Mouse (Mus musculus) kidney, adult 2 months (tissue): ENCODE measurements around the gene Pdcd1lg2. TPM values are rescaled to one million over a fixed set of nuclear protein-coding genes. Genes with fewer than 3 reads are reported as not detected.

Experiments
- DNase-seq: peaks from one replicate; pipeline ENCODE4 v3.0.0; 2021
- H3K27ac ChIP-seq: fragments of 200-500 bp; 2 replicates; pipeline ENCODE4 v1.5.1; 2012; ENCODE audit warnings: low read depth, low read length, control low read depth, inconsistent platforms; ENCODE audit not compliant: insufficient read depth
- H3K27me3 ChIP-seq: fragments of 200-500 bp; replicated peaks from 2 replicates; pipeline ENCODE4 v1.6.1; 2012; ENCODE audit warnings: mild to moderate bottlenecking, moderate library complexity, low read length, inconsistent platforms; ENCODE audit not compliant: control insufficient read depth, insufficient read depth
- H3K36me3 ChIP-seq: fragments of 200-500 bp; 2 replicates; pipeline ENCODE4 v1.6.1; 2012; ENCODE audit warnings: mild to moderate bottlenecking, moderate library complexity, low read length, inconsistent platforms; ENCODE audit not compliant: control insufficient read depth, insufficient read depth
- H3K4me1 ChIP-seq: fragments of 200-500 bp; 2 replicates; pipeline ENCODE4 v1.6.1; 2011; ENCODE audit warnings: low read length; ENCODE audit not compliant: control insufficient read depth, insufficient read depth
- H3K4me3 ChIP-seq: fragments of 200-500 bp; 2 replicates; pipeline ENCODE4 v1.5.1; 2011; ENCODE audit warnings: mild to moderate bottlenecking, low read depth, low read length, control low read depth; ENCODE audit not compliant: insufficient read depth
- CTCF ChIP-seq: fragments of 200-500 bp; conservative IDR thresholded peaks from 2 replicates; pipeline ENCODE4 v1.5.1; 2011; ENCODE audit warnings: low read depth, mild to moderate bottlenecking, control low read depth, low read length, moderate library complexity, mixed read lengths; ENCODE audit not compliant: insufficient read depth, insufficient read length
- POLR2A ChIP-seq: fragments of 200-500 bp; IDR thresholded peaks from one replicate; pipeline ENCODE4 v1.6.1; 2011; ENCODE audit warnings: low read depth, low read length, control low read depth
- WGBS: fragments of 180-500 bp; shearing (Covaris S2); methylation state at CpG from one replicate; pipeline ENCODE4 v1.1.7; 2018; 5-methylcytosine and 5-hydroxymethylcytosine counted together
- polyA plus RNA-seq: library from polyadenylated mRNA; depleted of rRNA; stranded (reverse); fragments of >200 nt; gene quantifications from 2 replicates; pipeline ENCODE4 v1.2.3, GENCODE M21; 2012

Gene Pdcd1lg2
- polyA plus RNA-seq, 1 experiment: 0.17 TPM

DNA sequence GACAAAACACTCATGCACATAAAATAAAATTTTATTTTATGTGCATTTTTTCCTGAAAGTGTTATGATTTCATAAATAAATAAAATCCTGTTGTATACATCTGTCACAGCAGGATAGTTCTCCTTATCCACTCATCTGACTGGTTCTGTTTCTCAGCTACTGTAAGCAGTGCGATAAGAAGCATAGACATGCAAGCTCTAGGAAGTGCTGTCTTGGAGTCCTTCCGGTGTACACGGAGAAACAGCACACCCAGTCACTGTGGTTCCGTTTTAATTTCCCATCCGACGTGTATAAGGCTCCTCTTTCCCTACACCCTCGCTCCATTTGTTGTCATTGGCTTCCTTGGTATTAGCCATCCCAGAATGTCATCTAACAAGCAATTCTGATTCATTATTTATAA lies 87.2 kb downstream of the Pdcd1lg2 start:
- peaks cover 11% of the 10 kb centered on the region for H3K4me1 ChIP-seq
- H3K27me3 ChIP-seq: no peaks in the 10 kb centered on the region
- H3K36me3 ChIP-seq: no peaks in the 10 kb centered on the region
- TF ChIP-seq POLR2A (no peak), CTCF (no peak)
- no peak for DNase-seq
- no peak overlapping the region for H3K27ac ChIP-seq
- H3K4me3 ChIP-seq: no peak overlapping the region
- 70% methylated on average over 7 of the region's 7 CpGs for WGBS

DNA sequence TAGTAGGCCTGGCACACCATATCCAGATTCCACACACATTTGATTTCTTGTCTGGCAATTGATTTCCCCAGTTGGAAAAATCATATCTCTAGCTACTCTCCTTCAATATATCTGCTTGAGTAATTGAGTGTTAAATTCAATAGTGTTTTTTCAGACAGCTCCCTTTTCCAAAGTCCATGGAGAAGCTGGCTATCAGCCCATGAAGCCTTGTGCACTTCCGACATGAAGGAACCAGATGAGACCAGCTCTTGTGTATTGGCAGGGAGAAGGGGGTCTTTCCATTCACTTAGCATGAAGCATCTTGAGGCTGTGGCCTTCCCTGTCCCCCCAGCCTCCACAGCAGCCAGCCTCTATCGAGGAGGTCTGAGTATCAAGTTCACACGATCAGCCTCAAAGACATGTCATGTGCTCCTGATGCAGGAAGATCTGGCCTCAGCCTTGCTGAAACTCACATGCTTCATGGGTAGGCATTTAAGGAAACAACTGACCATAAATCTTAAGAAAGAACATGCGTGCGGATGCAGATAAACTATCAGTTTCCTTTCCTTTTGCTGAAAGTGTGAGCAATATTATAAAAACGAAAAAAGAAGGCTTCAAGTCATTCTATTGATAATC lies 88.2 kb downstream of the Pdcd1lg2 start:
- WGBS: 39% methylated on average over 6 of the region's 6 CpGs
- Histone ChIP-seq H3K36me3 (no peaks in the 10 kb centered on the region), H3K27me3 (no peaks in the 10 kb centered on the region), H3K27ac (peak overlapping the region; percentile 42), H3K4me1 (peaks cover 11% of the 10 kb centered on the region), H3K4me3 (no peak overlapping the region)
- TF ChIP-seq POLR2A: no peak
- no peak for TF ChIP-seq CTCF
- peak; percentile 58 for DNase-seq

DNA sequence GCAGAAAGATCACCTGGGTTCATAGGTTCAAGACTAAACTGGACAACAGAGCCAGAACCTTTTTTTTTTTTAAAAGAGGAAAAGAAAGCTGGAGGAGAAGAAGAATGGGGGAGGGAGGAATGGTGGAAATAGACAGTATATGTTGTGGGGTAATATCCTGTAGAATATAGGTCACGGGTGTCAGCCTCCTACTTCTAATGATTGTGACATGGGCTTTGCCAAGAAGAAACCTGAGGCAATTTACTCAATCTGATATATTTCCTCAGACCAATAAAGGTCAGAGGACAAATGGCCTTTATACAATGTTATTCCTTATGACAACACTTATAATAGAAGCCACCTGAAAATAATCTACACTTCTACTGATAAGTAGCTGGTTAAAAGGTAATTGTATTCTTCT lies 89.6 kb downstream of the Pdcd1lg2 start:
- TF ChIP-seq CTCF (no peak), POLR2A (no peak)
- 86% methylated on average over 1 of the region's 1 CpGs for WGBS
- Histone ChIP-seq H3K36me3 (no peaks in the 10 kb centered on the region), H3K4me3 (no peak overlapping the region), H3K4me1 (peaks cover 11% of the 10 kb centered on the region), H3K27ac (no peak overlapping the region), H3K27me3 (no peaks in the 10 kb centered on the region)
- no peak for DNase-seq

DNA sequence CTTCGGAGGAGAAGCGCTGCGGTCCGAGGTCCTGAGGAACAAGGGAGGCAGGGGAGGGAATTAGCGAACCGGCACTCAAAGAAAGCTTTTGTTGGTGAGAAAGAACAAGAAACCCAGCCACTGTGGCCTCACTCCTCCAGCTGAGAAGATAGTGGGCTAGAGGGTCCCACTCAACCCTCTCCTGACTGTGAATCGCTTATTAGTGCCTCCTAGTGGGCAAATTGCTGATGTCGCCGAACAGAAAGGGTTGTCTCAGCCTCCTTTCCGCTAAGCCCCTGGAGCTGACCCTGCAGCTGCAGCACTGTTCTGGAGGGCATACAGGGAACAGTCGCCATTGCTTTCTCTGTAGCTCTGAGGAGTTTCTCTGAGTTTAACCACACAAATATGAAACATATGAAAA lies 90.4 kb downstream of the Pdcd1lg2 start:
- H3K36me3 ChIP-seq: no peaks in the 10 kb centered on the region
- WGBS: 33% methylated on average over 11 of the region's 11 CpGs
- H3K27me3 ChIP-seq: no peaks in the 10 kb centered on the region
- peak; percentile 46 for DNase-seq
- no peak overlapping the region for H3K27ac ChIP-seq
- peaks cover 8% of the 10 kb centered on the region for H3K4me1 ChIP-seq
- peak overlapping the region; percentile 39 for H3K4me3 ChIP-seq
- TF ChIP-seq POLR2A (no peak), CTCF (peak; percentile 56)

DNA sequence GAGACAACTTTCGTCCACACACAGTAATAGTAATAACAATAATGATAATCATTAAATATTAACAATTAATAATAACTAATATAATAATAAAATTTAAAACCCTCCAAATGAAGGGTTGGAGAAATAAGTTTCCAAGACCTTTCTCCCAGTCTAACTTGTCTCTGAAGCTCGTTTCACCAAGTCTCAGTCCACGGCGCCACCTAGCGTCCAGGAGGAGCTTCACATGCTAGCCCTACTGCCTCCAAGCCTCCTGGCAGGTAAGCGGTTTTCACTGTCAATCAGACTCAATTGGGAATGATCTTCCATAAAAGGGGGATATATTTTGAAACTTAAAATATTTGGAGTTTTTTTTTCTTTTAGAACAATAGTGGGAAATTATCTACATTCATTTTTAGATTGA lies 90.8 kb downstream of the Pdcd1lg2 start:
- DNase-seq: peak; percentile 89
- TF ChIP-seq POLR2A: no peak
- TF ChIP-seq CTCF: peak; percentile 98

DNA sequence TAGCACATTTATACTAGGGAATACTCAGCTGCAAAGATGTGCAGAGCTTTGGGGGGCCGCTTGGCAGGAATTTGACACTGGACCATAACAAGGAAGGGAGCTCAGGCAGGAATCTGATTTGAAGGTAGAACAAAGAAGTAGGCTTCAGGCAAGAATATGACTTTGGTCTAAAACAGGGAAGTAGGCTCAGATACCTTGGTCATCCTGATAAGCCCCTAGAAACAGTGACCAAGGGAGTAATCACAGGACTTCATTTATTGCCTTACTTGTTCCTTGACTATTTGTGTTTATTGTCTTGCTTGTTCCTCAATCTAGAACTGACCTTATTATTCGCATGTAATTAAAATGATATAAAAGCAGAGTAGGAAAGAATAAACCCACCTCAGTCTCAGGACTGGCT lies 93.4 kb downstream of the Pdcd1lg2 start:
- TF ChIP-seq CTCF (no peak), POLR2A (no peak)
- DNase-seq: no peak
- Histone ChIP-seq H3K4me3 (no peak overlapping the region), H3K27ac (no peak overlapping the region), H3K36me3 (no peaks in the 10 kb centered on the region), H3K4me1 (peaks cover under 1% of the 10 kb centered on the region; the same call in 1 of the 2 replicates), H3K27me3 (no peaks in the 10 kb centered on the region)
- 91% methylated on average over 2 of the region's 2 CpGs for WGBS

More for the DNA sequence above, 90.8 kb downstream of the Pdcd1lg2 start:
- Histone ChIP-seq H3K4me3 (0 out of 2 replicates have a peak overlapping the region, but pooled peaks have one; percentile 39), H3K27me3 (no peaks in the 10 kb centered on the region), H3K27ac (no peak overlapping the region), H3K4me1 (peaks cover 7% of the 10 kb centered on the region), H3K36me3 (no peaks in the 10 kb centered on the region)
- 9% methylated on average over 6 of the region's 6 CpGs for WGBS

DNA sequence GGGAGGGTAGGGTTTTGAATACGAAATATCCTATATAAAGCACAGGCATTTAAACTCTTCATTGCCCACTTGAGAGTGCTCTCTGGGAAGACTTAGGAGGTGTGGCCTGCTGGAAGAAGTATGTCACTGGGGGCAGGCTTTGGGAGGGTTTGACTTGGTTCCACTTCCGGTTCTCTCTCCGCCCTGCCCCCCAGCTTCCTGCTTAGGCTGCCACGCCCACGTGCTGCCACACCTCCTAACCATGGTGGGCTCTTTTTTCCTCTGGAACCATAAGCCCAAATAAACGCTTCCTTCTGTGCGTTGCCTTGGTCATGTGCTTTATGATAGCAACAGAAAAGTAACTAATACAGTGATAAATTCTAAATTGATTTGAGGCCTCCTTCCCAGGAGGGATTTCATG lies 94.9 kb downstream of the Pdcd1lg2 start:
- Histone ChIP-seq H3K4me1 (no peaks in the 10 kb centered on the region), H3K27ac (no peak overlapping the region), H3K36me3 (no peaks in the 10 kb centered on the region), H3K4me3 (no peak overlapping the region), H3K27me3 (no peaks in the 10 kb centered on the region)
- WGBS: 85% methylated on average over 7 of the region's 7 CpGs
- no peak for DNase-seq
- TF ChIP-seq POLR2A (no peak), CTCF (no peak)
